Mouse (Mus musculus) liver, embryonic 14.5 days (tissue): ENCODE measurements around the gene Fars2. TPM values are rescaled to one million over a fixed set of nuclear protein-coding genes. Genes with fewer than 3 reads are reported as not detected.

ENCODE experiments used
- ATAC-seq: fragments of 200-750 bp; cut with Nextera tagmentation; 2 replicates; pipeline ENCODE4 v1.8.0; 2017; ENCODE audit warnings: moderate number of reproducible peaks, mild to moderate bottlenecking, moderate library complexity; ENCODE audit not compliant: insufficient read depth
- DNase-seq, 3 experiments: peaks; one replicate each; pipeline ENCODE4 v3.0.0-alpha.2; 2012 to 2013; ENCODE audit warnings: low read depth in 3 of 3, low spot score in 3 of 3
- H3K27ac ChIP-seq: fragments of 300-500 bp; sonication (generic); 2 replicates; pipeline ENCODE4 v1.5.1; 2014; ENCODE audit warnings: moderate library complexity, mild to moderate bottlenecking, control low read depth, inconsistent platforms
- H3K27me3 ChIP-seq: fragments of 300-500 bp; sonication (generic); 2 replicates; pipeline ENCODE4 v1.6.1; 2014; ENCODE audit warnings: mild to moderate bottlenecking, low read length, moderate library complexity; ENCODE audit not compliant: control insufficient read depth, insufficient read depth
- H3K36me3 ChIP-seq: fragments of 300-500 bp; sonication (generic); replicated peaks from 2 replicates; pipeline ENCODE4 v1.6.1; 2014; ENCODE audit warnings: low read depth; ENCODE audit not compliant: control insufficient read depth, insufficient read depth
- H3K4me1 ChIP-seq, 2 experiments: fragments of 200-500 bp in 1 of 2; fragments of 300-500 bp in 1 of 2; sonication (generic) in 1 of 2; replicated peaks; 2 replicates each; pipeline ENCODE4 v1.6.1; 2012 to 2014; ENCODE audit warnings: antibody characterized with exemption in 1 of 2, inconsistent platforms in 1 of 2, low read length in 1 of 2; ENCODE audit not compliant: control insufficient read depth in 2 of 2, insufficient read depth in 2 of 2
- H3K4me2 ChIP-seq: fragments of 300-500 bp; sonication (generic); 2 replicates; pipeline ENCODE4 v1.6.1; 2014; ENCODE audit warnings: low read depth, mild to moderate bottlenecking, control low read depth, moderate library complexity
- H3K4me3 ChIP-seq, 2 experiments: fragments of 200-500 bp in 1 of 2; fragments of 300-500 bp in 1 of 2; sonication (generic) in 1 of 2; 2 replicates each; pipeline ENCODE4 v1.5.1; 2012 to 2014; ENCODE audit warnings: low read depth in 2 of 2, low read length in 2 of 2, mild to moderate bottlenecking in 2 of 2, control low read depth in 1 of 2, inconsistent platforms in 1 of 2, moderate library complexity in 1 of 2; ENCODE audit not compliant: insufficient read depth in 1 of 2
- H3K9ac ChIP-seq: fragments of 300-500 bp; sonication (generic); replicated peaks from 2 replicates; pipeline ENCODE4 v1.6.1; 2014; ENCODE audit warnings: mild to moderate bottlenecking, control low read depth, moderate library complexity
- H3K9me3 ChIP-seq: fragments of 300-500 bp; sonication (generic); 2 replicates; pipeline ENCODE4 v1.6.1; 2016; ENCODE audit warnings: low read length, mixed read lengths; ENCODE audit not compliant: control insufficient read depth
- CTCF ChIP-seq: IDR thresholded peaks from 2 replicates; pipeline ENCODE4 v1.5.1; 2016; ENCODE audit warnings: antibody characterized with exemption, low read depth, control low read depth
- EP300 ChIP-seq: IDR thresholded peaks from 2 replicates; pipeline ENCODE4 v1.6.1; 2016; ENCODE audit warnings: antibody characterized with exemption, low read depth
- WGBS: fragments of 180-500 bp; shearing (Covaris S2); extraction: QIAGEN DNeasy Blood & Tissue Kit; methylation state at CpG from one replicate; pipeline ENCODE4 v1.1.7; 2014; ENCODE audit not compliant: insufficient replicate concordance; 5-methylcytosine and 5-hydroxymethylcytosine counted together
- polyA plus RNA-seq, 2 experiments: library from polyadenylated mRNA; depleted of rRNA in 1 of 2; stranded (reverse) in 1 of 2; unstranded in 1 of 2; fragments of >200 nt; fragmentation: Nextera tagmentation in 1 of 2; extraction: Ambion mirVana in 1 of 2; gene quantifications; 2 replicates each; pipeline versions ENCODE4 v1.2.1 to v1.2.3; 2012 to 2014

The Fars2 gene
- polyA plus RNA-seq, 2 experiments = 18.8 to 23.0 TPM

DNA sequence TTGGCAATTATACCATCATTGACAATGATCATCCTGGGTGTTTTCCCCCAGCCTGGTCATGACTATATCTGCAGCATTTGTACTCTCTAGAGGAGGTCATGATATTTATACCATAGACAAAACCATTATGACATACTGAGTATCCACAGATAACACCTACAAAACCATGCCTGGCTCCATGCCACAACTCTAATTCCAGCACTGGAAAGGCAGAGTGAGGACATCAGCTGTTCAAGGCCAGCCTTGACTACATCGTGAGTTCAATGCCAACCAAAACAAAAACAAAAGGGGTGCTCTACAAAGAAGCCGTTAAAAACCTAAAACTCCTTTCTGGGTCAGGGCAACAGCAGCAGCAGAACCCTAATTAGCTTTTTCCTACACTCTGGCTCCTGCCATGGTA lies 392.9 kb downstream of the Fars2 start:
- H3K9me3 ChIP-seq = no peaks in the 10 kb centered on the region
- H3K27ac ChIP-seq = no peak overlapping the region
- H3K27me3 ChIP-seq = no peaks in the 10 kb centered on the region
- DNase-seq (no peak), ATAC-seq (no peak)
- 59% methylated on average over 2 of the region's 2 CpGs for WGBS
- TF ChIP-seq CTCF (no peak), EP300 (no peak)
- H3K4me3 ChIP-seq = no peak overlapping the region
- no peak overlapping the region for H3K4me2 ChIP-seq
- no peaks in the 10 kb centered on the region for H3K36me3 ChIP-seq
- no peaks in the 10 kb centered on the region for H3K4me1 ChIP-seq
- H3K9ac ChIP-seq = no peak overlapping the region

DNA sequence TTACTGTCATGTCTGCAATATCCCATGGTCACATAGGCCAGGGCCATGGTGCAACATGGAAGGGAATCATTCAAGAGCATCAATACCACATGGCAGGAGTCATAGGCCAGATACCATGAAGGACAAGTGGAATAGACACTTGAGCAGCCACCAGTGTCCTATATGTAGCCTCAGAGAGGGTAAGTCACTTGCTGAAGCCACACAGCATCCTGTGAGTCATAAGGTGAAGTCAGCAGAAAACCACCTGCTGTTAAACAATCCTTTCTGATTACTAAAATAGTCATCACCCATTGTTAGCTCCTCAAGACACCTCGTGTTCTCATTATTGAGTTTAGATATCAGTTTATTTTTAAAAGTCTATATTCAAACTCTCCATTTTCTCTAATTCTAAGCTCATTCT lies 395.9 kb downstream of the Fars2 start:
- no peaks in the 10 kb centered on the region for H3K27me3 ChIP-seq
- no peaks in the 10 kb centered on the region for H3K9me3 ChIP-seq
- DNase-seq (no peak), ATAC-seq (no peak)
- WGBS = 48% methylated on average over 1 of the region's 1 CpGs
- H3K4me1 ChIP-seq = no peaks in the 10 kb centered on the region
- H3K4me2 ChIP-seq = no peak overlapping the region
- no peaks in the 10 kb centered on the region for H3K36me3 ChIP-seq
- H3K4me3 ChIP-seq = no peak overlapping the region
- TF ChIP-seq EP300 (no peak), CTCF (no peak)
- H3K27ac ChIP-seq = no peak overlapping the region
- H3K9ac ChIP-seq = no peak overlapping the region

GRCm38 (mm10) chr13:36518144-36518571 lies 400.9 kb downstream of the Fars2 start:
- no peak overlapping the region for H3K4me3 ChIP-seq
- no peak overlapping the region for H3K9ac ChIP-seq
- H3K27ac ChIP-seq = no peak overlapping the region
- no peaks in the 10 kb centered on the region for H3K4me1 ChIP-seq
- H3K27me3 ChIP-seq = no peaks in the 10 kb centered on the region
- ATAC-seq (no peak), DNase-seq (no peak)
- H3K36me3 ChIP-seq = no peaks in the 10 kb centered on the region
- no peak overlapping the region for H3K4me2 ChIP-seq
- WGBS = 39% methylated on average over 9 of the region's 9 CpGs
- no peak for TF ChIP-seq CTCF
- H3K9me3 ChIP-seq = no peaks in the 10 kb centered on the region

- ATAC-seq (no peak), DNase-seq (no peak)
- no peaks in the 10 kb centered on the region; a peak in 1 of 4 replicates for H3K4me1 ChIP-seq
- TF ChIP-seq EP300 (no peak), CTCF (no peak)
- H3K4me2 ChIP-seq = no peak overlapping the region
- 68% methylated on average over 4 of the region's 4 CpGs for WGBS
- no peaks in the 10 kb centered on the region for H3K27me3 ChIP-seq
- H3K9ac ChIP-seq = no peak overlapping the region
- H3K4me3 ChIP-seq = no peak overlapping the region
- no peaks in the 10 kb centered on the region for H3K36me3 ChIP-seq
- H3K9me3 ChIP-seq = no peaks in the 10 kb centered on the region
- no peak overlapping the region for H3K27ac ChIP-seq
Measured at GRCm38 (mm10) chr13:36527761-36528160, 410.5 kb downstream of the Fars2 start.

GRCm38 (mm10) chr13:36528223-36528895 lies 411.1 kb downstream of the Fars2 start:
- Histone ChIP-seq H3K4me2 (no peak overlapping the region), H3K27me3 (no peaks in the 10 kb centered on the region), H3K27ac (no peak overlapping the region), H3K4me3 (no peak overlapping the region), H3K9ac (no peak overlapping the region), H3K4me1 (no peaks in the 10 kb centered on the region; a peak in 1 of 4 replicates), H3K36me3 (no peaks in the 10 kb centered on the region), H3K9me3 (no peaks in the 10 kb centered on the region)
- DNase-seq (no peak), ATAC-seq (no peak)
- TF ChIP-seq EP300 (no peak), CTCF (no peak)
- WGBS = 67% methylated on average over 8 of the region's 8 CpGs
